Mouse (Mus musculus) CH12.LX (cell line): ENCODE measurements around the gene Gm16181.
A peak's percentile ranks its signal among the peaks of the same experiment; 100 is the strongest.

Experiments
- CTCF ChIP-seq, 2 experiments: IDR thresholded peaks in 1 of 2; conservative IDR thresholded peaks in 1 of 2; 2 replicates each; pipeline ENCODE4 v1.5.1; 2011 to 2012; ENCODE audit warnings: low read depth in 2 of 2, low read length in 2 of 2, improper control_type of control experiment in 1 of 2, inconsistent platforms in 1 of 2, mild to moderate bottlenecking in 1 of 2, moderate library complexity in 1 of 2
- GABPA ChIP-seq: IDR thresholded peaks from 2 replicates; pipeline ENCODE4 v1.6.1; 2012; ENCODE audit warnings: low read depth, low read length, improper control_type of control experiment, inconsistent platforms; ENCODE audit not compliant: insufficient replicate concordance
- POLR2A ChIP-seq: IDR thresholded peaks from 2 replicates; pipeline ENCODE4 v1.6.1; 2011; ENCODE audit warnings: low read depth, mild to moderate bottlenecking, improper control_type of control experiment, low read length

GRCm38 (mm10) chr17:35201787-35202186, 18.8 kb upstream of the Gm16181 start, which contains the start of gene Tnf:
- TF ChIP-seq CTCF (conservative IDR thresholded peaks at IDR 0.05 in 1 of 2, IDR thresholded peaks at IDR 0.05 in 1 of 2; ENCODE audit: low read depth in 2 of 2, low read length in 2 of 2), result no peak
- peak; percentile 100 for TF ChIP-seq POLR2A
- no peak for TF ChIP-seq GABPA
